10 mouse cellular contexts compared by ENCODE assay signal in genomic region chr9:73094580-73094979, GRCm38 (mm10). TPM values are rescaled to one million over a fixed set of nuclear protein-coding genes. Genes with fewer than 3 reads are reported as not detected.
DNase-seq lines count a peak whose midpoint lies in the region; ATAC-seq and TF ChIP-seq lines count a peak whose summit lies in the region.
"Had no signal": no experiment of that assay in that cellular context is flagged by ENCODE, and none has a peak within 500 bp of the region (broad histone marks: within the 10 kb centered on the region; RNA-seq: fewer than 3 reads in every experiment).

No protein-coding gene starts in this region.

- no peak for TF ChIP-seq CTCF in cerebellum, adult 2 months (IDR thresholded peaks at IDR 0.05; ENCODE audit: borderline replicate concordance, insufficient read depth, low read depth, low read length)

- no peaks in the 10 kb centered on the region for H3K27me3 ChIP-seq in cerebellum, adult 2 months (ENCODE audit: control insufficient read depth, insufficient read depth, low read length)
- H3K27me3 ChIP-seq: megakaryocyte, embryonic 14.5 days had no signal

- no peak overlapping the region for H3K27ac ChIP-seq in cerebellum, adult 2 months (ENCODE audit: insufficient read depth, low read length)

- ATAC-seq in erythroblast, adult 5-6 weeks (replicated peaks; ENCODE audit: low FRiP score, poor library complexity, severe bottlenecking) = no peak

- peak overlapping the region; percentile 58 for H3K4me3 ChIP-seq in cerebellum, adult 2 months (replicated peaks; ENCODE audit: insufficient read depth, low read depth, low read length)
- H3K4me3 ChIP-seq: megakaryocyte, embryonic 14.5 days had no signal

- intact Hi-C loops in heart, postnatal 25 days (cut with DNase I) = loop anchor here (10.0 kb wide), 2 partner anchors 210 to 330 kb away; no protein-coding TSS in a partner anchor

- TF ChIP-seq POLR2A in cerebellum, adult 2 months (IDR thresholded peaks at IDR 0.05; ENCODE audit: borderline replicate concordance, insufficient read depth, low read length) = 0 out of 2 replicates have a peak, but pooled peaks have one; percentile 12

- 27% methylated on average over 17 of the region's 17 CpGs for WGBS in cerebellum, adult 2 months

- no peak for DNase-seq in cerebellum, adult 2 months
- no peak for DNase-seq in cerebellum, postnatal 36 days
- peak; percentile 58 to 71 for DNase-seq in right cerebral cortex, postnatal 10 days (ENCODE audit: low spot score in 2 of 2)
- no peak for DNase-seq in right cerebral cortex, postnatal 36 days (ENCODE audit: low spot score in 2 of 2)
- DNase-seq in lung, postnatal 10 days = peak; percentile 23
- DNase-seq in heart, postnatal 25 days (ENCODE audit: low spot score) = no peak
- no peak for DNase-seq in adrenal gland, adult 8-10 months

- no peaks in the 10 kb centered on the region for H3K4me1 ChIP-seq in cerebellum, adult 2 months (ENCODE audit: control insufficient read depth, insufficient read depth, low read length)

RNA-seq across cellular contexts. Expression of gene Khdc3, which starts 7.1 kb away (rescaled TPM):
- 0.44 and 0.51 TPM in 2 replicates for polyA plus RNA-seq in cerebellum, adult 2 months (2012; rRNA removed)
- total RNA-seq in heart, postnatal 25 days (2021) = not detected
- total RNA-seq in erythroblast, adult 5-6 weeks (2015; ENCODE audit: low replicate concordance) = not detected in 2 replicates
- total RNA-seq in erythroblast, adult 5-6 weeks (2017; ENCODE audit: low replicate concordance) = not detected in 2 replicates
- 1 to 10 TPM in 2 of 4 experiments, under 1 TPM in 2; 0.51 to 2.6 (median 1.0) TPM for total RNA-seq in adrenal gland, adult 8-10 months (2022)
- polyA plus RNA-seq: heart, embryonic 11.5 days had no signal

RNA-seq across cellular contexts. Expression of gene Gm20509, which starts 7.7 kb away (rescaled TPM):
- polyA plus RNA-seq in cerebellum, adult 2 months (2012; rRNA removed) = 0.17 TPM in 1 of 2 replicates, not detected in the other
- total RNA-seq in heart, postnatal 25 days (2021) = not detected
- not detected in 2 replicates for total RNA-seq in erythroblast, adult 5-6 weeks (2015; ENCODE audit: low replicate concordance)
- not detected in 2 replicates for total RNA-seq in erythroblast, adult 5-6 weeks (2017; ENCODE audit: low replicate concordance)
- under 1 TPM in 3 of 4 experiments, not detected in 1; 0.26 to 0.42 (median 0.35) TPM for total RNA-seq in adrenal gland, adult 8-10 months (2022)
- polyA plus RNA-seq: heart, embryonic 11.5 days had no signal

RNA-seq across cellular contexts. Expression of gene Rsl24d1, which starts 18.6 kb away (rescaled TPM):
- 62.7 and 73.7 TPM in 2 replicates for polyA plus RNA-seq in cerebellum, adult 2 months (2012; rRNA removed)
- 10 to 100 TPM; 52.2 to 55.6 TPM for total RNA-seq in heart, postnatal 25 days (2021)
- 18.3 and 26.1 TPM in 2 replicates for total RNA-seq in erythroblast, adult 5-6 weeks (2015; ENCODE audit: low replicate concordance)
- total RNA-seq in erythroblast, adult 5-6 weeks (2017; ENCODE audit: low replicate concordance) = 13.4 and 34.7 TPM in 2 replicates
- total RNA-seq in adrenal gland, adult 8-10 months (2022) = 10 to 100 TPM; 55.1 to 76.7 (median 67.0) TPM

RNA-seq across cellular contexts. Expression of gene Rab27a, which starts 49.9 kb away (rescaled TPM):
- 12.7 and 13.5 TPM in 2 replicates for polyA plus RNA-seq in cerebellum, adult 2 months (2012; rRNA removed)
- total RNA-seq in heart, postnatal 25 days (2021) = 1 to 10 TPM; 4.2 to 4.7 TPM
- 21.7 and 22.2 TPM in 2 replicates for total RNA-seq in erythroblast, adult 5-6 weeks (2015; ENCODE audit: low replicate concordance)
- total RNA-seq in erythroblast, adult 5-6 weeks (2017; ENCODE audit: low replicate concordance) = 27.3 and 28.9 TPM in 2 replicates
- total RNA-seq in adrenal gland, adult 8-10 months (2022) = 10 to 100 TPM; 36.8 to 57.3 (median 48.1) TPM

RNA-seq across cellular contexts. Expression of gene Pigb, which starts 54.4 kb away (rescaled TPM):
- polyA plus RNA-seq in cerebellum, adult 2 months (2012; rRNA removed) = 23.9 and 26.0 TPM in 2 replicates
- total RNA-seq in heart, postnatal 25 days (2021) = 1 to 10 TPM; 2.2 to 2.5 TPM
- total RNA-seq in erythroblast, adult 5-6 weeks (2015; ENCODE audit: low replicate concordance) = 4.0 and 4.6 TPM in 2 replicates
- total RNA-seq in erythroblast, adult 5-6 weeks (2017; ENCODE audit: low replicate concordance) = 3.1 and 4.0 TPM in 2 replicates
- total RNA-seq in adrenal gland, adult 8-10 months (2022) = 10 to 100 TPM; 15.5 to 26.6 (median 17.7) TPM

Comparison
In these comparisons a context has a peak if more than half of its experiments do, and no peak if none do; other contexts are left out.
1. DNase-seq: peak in right cerebral cortex, postnatal 10 days (2 of 2) and lung, postnatal 10 days (single experiment); none in cerebellum, adult 2 months (0 of 2), cerebellum, postnatal 36 days (0 of 2), right cerebral cortex, postnatal 36 days (0 of 2), heart, postnatal 25 days (single experiment) and adrenal gland, adult 8-10 months (single experiment).